ENCODE assay signal across 13 mouse cellular contexts in the genomic region with DNA sequence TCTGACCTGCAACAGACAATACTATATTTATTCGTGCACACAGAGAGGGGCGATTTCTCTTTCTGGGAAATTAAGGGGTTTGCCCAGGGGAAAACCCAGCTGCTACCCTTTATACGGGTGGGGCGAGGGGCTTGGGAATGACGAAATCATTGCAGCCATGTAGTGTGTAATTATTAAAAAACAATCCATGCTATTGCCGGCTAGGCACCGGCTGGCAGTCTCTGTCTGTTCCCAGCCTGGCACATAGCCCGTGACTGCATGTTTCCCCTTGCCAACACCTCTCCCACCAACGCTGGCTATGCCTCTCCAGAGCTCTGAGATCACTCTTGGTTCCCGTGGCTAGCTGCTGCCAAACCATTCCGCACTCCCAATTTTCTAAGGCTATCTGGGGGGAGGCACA. TPM values are rescaled to one million over a fixed set of nuclear protein-coding genes. Genes with fewer than 3 reads are reported as not detected.
A peak's percentile ranks its signal among the peaks of the same experiment; 100 is the strongest.
DNase-seq lines count a peak whose midpoint lies in the region; ATAC-seq lines count a peak whose summit lies in the region.
"Had no signal": no experiment of that assay in that cellular context is flagged by ENCODE, and none has a peak within 500 bp of the region (broad histone marks: within the 10 kb centered on the region; RNA-seq: fewer than 3 reads in every experiment).

No protein-coding gene starts in this region.

- no peak overlapping the region for H3K27ac ChIP-seq in hindbrain, embryonic 13.5 days
- no peak overlapping the region for H3K27ac ChIP-seq in hindbrain, embryonic 10.5 days
- no peak overlapping the region for H3K27ac ChIP-seq in kidney, embryonic 16.5 days (ENCODE audit: low read length)
- H3K27ac ChIP-seq: embryonic facial prominence, embryonic 15.5 days; limb, embryonic 10.5 days; stomach, embryonic 15.5 days had no signal

- DNase-seq in cerebellum, postnatal 10 days, result peak; percentile 93 to 95
- DNase-seq in cerebellum, adult 18-20 months, result no peak
- DNase-seq in hindbrain, embryonic 10.5 days (ENCODE audit: low spot score), result no peak
- DNase-seq in brain, embryonic 18.5 days (ENCODE audit: low read depth, low spot score), result peak; percentile 8
- DNase-seq in layer of hippocampus, postnatal 10 days (ENCODE audit: low spot score in 2 of 2), result peak; percentile 75 to 83
- no peak for DNase-seq in kidney, postnatal 4 days
- DNase-seq: kidney, adult 8-10 months; lung, embryonic 14.5 days had no signal

- no peak overlapping the region for H3K9ac ChIP-seq in hindbrain, embryonic 13.5 days
- no peak overlapping the region for H3K9ac ChIP-seq in kidney, embryonic 16.5 days (replicated peaks; ENCODE audit: low read length)
- H3K9ac ChIP-seq: embryonic facial prominence, embryonic 15.5 days; lung, embryonic 14.5 days; stomach, embryonic 15.5 days had no signal

- 76% methylated on average over 11 of the region's 11 CpGs for WGBS in hindbrain, embryonic 13.5 days
- WGBS in hindbrain, embryonic 10.5 days, result 93% methylated on average over 11 of the region's 11 CpGs
- 89% methylated on average over 11 of the region's 11 CpGs for WGBS in kidney, embryonic 16.5 days

- no peaks in the 10 kb centered on the region for H3K4me1 ChIP-seq in hindbrain, embryonic 13.5 days (replicated peaks)
- H3K4me1 ChIP-seq in hindbrain, embryonic 10.5 days (replicated peaks), result no peaks in the 10 kb centered on the region
- no peaks in the 10 kb centered on the region for H3K4me1 ChIP-seq in kidney, embryonic 16.5 days (ENCODE audit: insufficient read depth, low read length)
- H3K4me1 ChIP-seq: embryonic facial prominence, embryonic 15.5 days; limb, embryonic 10.5 days; stomach, embryonic 15.5 days had no signal

- no peaks in the 10 kb centered on the region for H3K27me3 ChIP-seq in hindbrain, embryonic 13.5 days
- H3K27me3 ChIP-seq in hindbrain, embryonic 10.5 days (ENCODE audit: insufficient read depth, poor library complexity, severe bottlenecking), result no peaks in the 10 kb centered on the region
- no peaks in the 10 kb centered on the region for H3K27me3 ChIP-seq in kidney, embryonic 16.5 days (ENCODE audit: insufficient read depth, low read length)
- H3K27me3 ChIP-seq: embryonic facial prominence, embryonic 15.5 days; stomach, embryonic 15.5 days had no signal

- no peak overlapping the region for H3K4me2 ChIP-seq in hindbrain, embryonic 13.5 days
- H3K4me2 ChIP-seq in kidney, embryonic 16.5 days (replicated peaks; ENCODE audit: low read depth, low read length), result no peak overlapping the region
- H3K4me2 ChIP-seq: embryonic facial prominence, embryonic 15.5 days; lung, embryonic 14.5 days; stomach, embryonic 15.5 days had no signal

- ATAC-seq in hindbrain, embryonic 13.5 days (ENCODE audit: low FRiP score), result peak; percentile 39; the same call in 1 of the 2 replicates
- no peak for ATAC-seq in kidney, embryonic 16.5 days (ENCODE audit: low FRiP score, low TSS enrichment)

- no peaks in the 10 kb centered on the region for H3K9me3 ChIP-seq in hindbrain, embryonic 13.5 days
- no peaks in the 10 kb centered on the region for H3K9me3 ChIP-seq in hindbrain, embryonic 10.5 days
- H3K9me3 ChIP-seq in kidney, embryonic 16.5 days (ENCODE audit: low read length), result no peaks in the 10 kb centered on the region
- H3K9me3 ChIP-seq: embryonic facial prominence, embryonic 15.5 days; limb, embryonic 10.5 days; stomach, embryonic 15.5 days had no signal

- no peaks in the 10 kb centered on the region for H3K36me3 ChIP-seq in hindbrain, embryonic 13.5 days
- H3K36me3 ChIP-seq in hindbrain, embryonic 10.5 days, result no peaks in the 10 kb centered on the region
- no peaks in the 10 kb centered on the region for H3K36me3 ChIP-seq in kidney, embryonic 16.5 days (ENCODE audit: insufficient read depth, low read length)
- H3K36me3 ChIP-seq: embryonic facial prominence, embryonic 15.5 days; limb, embryonic 10.5 days; stomach, embryonic 15.5 days had no signal

- H3K4me3 ChIP-seq in hindbrain, embryonic 13.5 days, result no peak overlapping the region
- H3K4me3 ChIP-seq in hindbrain, embryonic 10.5 days, result no peak overlapping the region
- no peak overlapping the region for H3K4me3 ChIP-seq in kidney, embryonic 16.5 days (ENCODE audit: low read length)
- H3K4me3 ChIP-seq: embryonic facial prominence, embryonic 15.5 days; limb, embryonic 10.5 days; stomach, embryonic 15.5 days had no signal

RNA-seq across cellular contexts. Expression of a gene that starts 15.6 kb away (rescaled TPM):
- 32.3 and 34.2 TPM in 2 replicates for polyA plus RNA-seq in hindbrain, embryonic 13.5 days (2015; fragmentation: Nextera tagmentation; extraction: Ambion mirVana)
- 56.1 and 59.4 TPM in 2 replicates for polyA plus RNA-seq in hindbrain, embryonic 10.5 days (2016; fragmentation: Nextera tagmentation; extraction: Ambion mirVana)
- total RNA-seq in layer of hippocampus, postnatal 10 days (2021), result 10 to 100 TPM; 33.5 to 45.3 TPM
- polyA plus RNA-seq in kidney, embryonic 16.5 days (2015; fragmentation: Nextera tagmentation; extraction: Ambion mirVana), result 83.8 and 93.0 TPM in 2 replicates

RNA-seq across cellular contexts. Expression of a gene that starts 39.5 kb away (rescaled TPM):
- polyA plus RNA-seq in hindbrain, embryonic 13.5 days (2015; fragmentation: Nextera tagmentation; extraction: Ambion mirVana), result 26.0 and 27.1 TPM in 2 replicates
- 44.0 and 47.3 TPM in 2 replicates for polyA plus RNA-seq in hindbrain, embryonic 10.5 days (2016; fragmentation: Nextera tagmentation; extraction: Ambion mirVana)
- total RNA-seq in layer of hippocampus, postnatal 10 days (2021), result 1 to 10 TPM; 8.4 to 9.9 TPM
- polyA plus RNA-seq in kidney, embryonic 16.5 days (2015; fragmentation: Nextera tagmentation; extraction: Ambion mirVana), result 35.1 and 38.0 TPM in 2 replicates

Comparison
In these comparisons a context has a peak if more than half of its experiments do, and no peak if none do; other contexts are left out.
1. DNase-seq: peak in cerebellum, postnatal 10 days (2 of 2), brain, embryonic 18.5 days (single experiment) and layer of hippocampus, postnatal 10 days (2 of 2); none in cerebellum, adult 18-20 months (0 of 2), hindbrain, embryonic 10.5 days (single experiment) and kidney, postnatal 4 days (0 of 2).